Mouse (Mus musculus): ENCODE results near the gene Gm26992. TPM values are rescaled to one million over a fixed set of nuclear protein-coding genes. Genes with fewer than 3 reads are reported as not detected.

Gm26992 gene
- polyA plus RNA-seq, 1 experiment from 2014 or later = not detected

DNA sequence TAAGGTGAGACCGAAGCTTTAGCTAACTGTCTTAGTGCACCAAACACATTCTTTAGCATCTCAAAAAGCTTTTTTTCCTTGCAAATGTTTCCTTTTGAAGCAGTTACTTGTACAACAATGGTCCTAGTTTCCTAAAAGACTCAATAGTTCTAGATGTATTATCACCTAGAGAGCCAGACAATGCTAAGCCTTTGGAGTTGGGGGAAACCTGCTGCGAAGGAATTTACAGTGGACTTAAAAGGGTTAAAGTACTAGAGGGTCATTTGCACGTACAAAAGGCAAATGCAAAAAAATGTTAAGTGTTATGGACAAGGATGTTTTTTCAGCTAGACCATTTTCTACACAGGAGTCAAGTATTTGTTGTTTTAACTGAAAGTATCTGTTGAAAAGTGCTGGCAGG lies 50.5 kb downstream of the Gm26992 start:
- Histone ChIP-seq H3K9me3 (ENCODE audit: control insufficient read depth, low read length) (no peaks in the 10 kb centered on the region), H3K9ac (replicated peaks; ENCODE audit: low read length) (no peak overlapping the region), H3K27ac (replicated peaks; ENCODE audit: low read depth, low read length) (no peak overlapping the region), H3K36me3 (ENCODE audit: control insufficient read depth, insufficient read depth, low read length) (0 out of 2 replicates have a peak, but pooled peaks cover 3% of the 10 kb centered on the region), H3K4me3 (replicated peaks; ENCODE audit: low read depth, low read length) (no peak overlapping the region), H3K4me1 (ENCODE audit: control insufficient read depth, insufficient read depth, low read length) (no peaks in the 10 kb centered on the region), H3K27me3 (ENCODE audit: control insufficient read depth, insufficient read depth, low read length) (no peaks in the 10 kb centered on the region), H3K4me2 (ENCODE audit: low read length) (no peak overlapping the region)
- ATAC-seq (ENCODE audit: low FRiP score, low TSS enrichment) (no peak), DNase-seq (no peak)
- WGBS = 77% methylated on average over 3 of the region's 3 CpGs

GRCm38 (mm10) chrX:103477507-103477906 lies 55.7 kb downstream of the Gm26992 start:
- no peak for ATAC-seq (ENCODE audit: low FRiP score, low TSS enrichment)

GRCm38 (mm10) chrX:103481243-103482096 lies 59.7 kb downstream of the Gm26992 start:
- Histone ChIP-seq H3K4me3 (replicated peaks; ENCODE audit: low read depth, low read length) (peak overlapping the region; percentile 39), H3K9ac (replicated peaks; ENCODE audit: low read length) (peak overlapping the region; percentile 48; the same call in 1 of the 2 replicates), H3K4me2 (ENCODE audit: low read length) (peak overlapping the region; percentile 41), H3K27ac (replicated peaks; ENCODE audit: low read depth, low read length) (peak overlapping the region; percentile 78), H3K4me1 (ENCODE audit: control insufficient read depth, insufficient read depth, low read length) (no peaks in the 10 kb centered on the region), H3K36me3 (ENCODE audit: control insufficient read depth, insufficient read depth, low read length) (no peaks in the 10 kb centered on the region), H3K9me3 (ENCODE audit: control insufficient read depth, low read length) (no peaks in the 10 kb centered on the region), H3K27me3 (ENCODE audit: control insufficient read depth, insufficient read depth, low read length) (no peaks in the 10 kb centered on the region)
- ATAC-seq (ENCODE audit: low FRiP score, low TSS enrichment) (peak; percentile 78; the same call in 1 of the 2 replicates), DNase-seq (peak; percentile 70)
- WGBS = 61% methylated on average over 32 of the region's 32 CpGs

More at GRCm38 (mm10) chrX:103477507-103477906, 55.7 kb downstream of the Gm26992 start:
- H3K4me1 ChIP-seq (ENCODE audit: control insufficient read depth, insufficient read depth, low read length) = no peaks in the 10 kb centered on the region
- DNase-seq = peak; percentile 81
- no peak overlapping the region for H3K4me2 ChIP-seq (ENCODE audit: low read length)
- no peaks in the 10 kb centered on the region for H3K36me3 ChIP-seq (ENCODE audit: control insufficient read depth, insufficient read depth, low read length)
- H3K9me3 ChIP-seq (ENCODE audit: control insufficient read depth, low read length) = no peaks in the 10 kb centered on the region
- 8% methylated on average over 3 of the region's 3 CpGs for WGBS
- no peak overlapping the region for H3K4me3 ChIP-seq (replicated peaks; ENCODE audit: low read depth, low read length)
- no peak overlapping the region for H3K27ac ChIP-seq (replicated peaks; ENCODE audit: low read depth, low read length)
- no peaks in the 10 kb centered on the region for H3K27me3 ChIP-seq (ENCODE audit: control insufficient read depth, insufficient read depth, low read length)
- no peak overlapping the region for H3K9ac ChIP-seq (replicated peaks; ENCODE audit: low read length)

GRCm38 (mm10) chrX:103482097-103482451 lies 60.3 kb downstream of the Gm26992 start:
- DNase-seq = no peak
- WGBS = 67% methylated on average over 24 of the region's 24 CpGs

DNA sequence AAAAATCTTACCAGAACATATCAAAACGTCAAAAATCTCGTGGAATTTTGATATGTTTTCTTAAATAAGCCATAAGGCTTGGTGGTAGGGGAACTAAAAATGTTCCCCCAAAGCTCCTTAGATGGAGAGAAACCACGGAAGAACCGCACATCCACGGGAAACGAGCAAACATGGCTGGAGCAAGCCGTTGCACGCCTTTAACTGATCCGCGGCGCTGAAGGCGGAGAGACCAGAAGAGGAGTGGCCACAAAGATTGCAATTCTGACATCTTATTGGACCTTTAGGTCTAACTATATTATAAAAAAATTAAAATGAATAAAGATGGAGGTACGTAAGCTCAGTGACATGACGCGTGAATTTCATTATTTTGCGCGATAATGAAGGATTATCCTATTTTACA lies 61.2 kb downstream of the Gm26992 start:
- 68% methylated on average over 17 of the region's 17 CpGs for WGBS
- Histone ChIP-seq H3K36me3 (ENCODE audit: control insufficient read depth, insufficient read depth, low read length) (no peaks in the 10 kb centered on the region), H3K9ac (replicated peaks; ENCODE audit: low read length) (no peak overlapping the region), H3K4me3 (replicated peaks; ENCODE audit: low read depth, low read length) (peak overlapping the region; percentile 39), H3K27ac (replicated peaks; ENCODE audit: low read depth, low read length) (no peak overlapping the region), H3K9me3 (ENCODE audit: control insufficient read depth, low read length) (no peaks in the 10 kb centered on the region), H3K4me2 (ENCODE audit: low read length) (peak overlapping the region; percentile 47), H3K27me3 (ENCODE audit: control insufficient read depth, insufficient read depth, low read length) (no peaks in the 10 kb centered on the region), H3K4me1 (ENCODE audit: control insufficient read depth, insufficient read depth, low read length) (no peaks in the 10 kb centered on the region)
- DNase-seq = peak; percentile 64
- no peak for ATAC-seq (ENCODE audit: low FRiP score, low TSS enrichment)

More at GRCm38 (mm10) chrX:103482097-103482451, 60.3 kb downstream of the Gm26992 start:
- Histone ChIP-seq H3K27me3 (ENCODE audit: control insufficient read depth, insufficient read depth, low read length) (no peaks in the 10 kb centered on the region), H3K4me3 (replicated peaks; ENCODE audit: low read depth, low read length) (peak overlapping the region; percentile 39), H3K4me1 (ENCODE audit: control insufficient read depth, insufficient read depth, low read length) (no peaks in the 10 kb centered on the region), H3K27ac (replicated peaks; ENCODE audit: low read depth, low read length) (peak overlapping the region; percentile 78), H3K9ac (replicated peaks; ENCODE audit: low read length) (peak overlapping the region; percentile 48; the same call in 1 of the 2 replicates), H3K4me2 (ENCODE audit: low read length) (peak overlapping the region; percentile 41), H3K36me3 (ENCODE audit: control insufficient read depth, insufficient read depth, low read length) (no peaks in the 10 kb centered on the region), H3K9me3 (ENCODE audit: control insufficient read depth, low read length) (no peaks in the 10 kb centered on the region)
- ATAC-seq (ENCODE audit: low FRiP score, low TSS enrichment) = no peak

DNA sequence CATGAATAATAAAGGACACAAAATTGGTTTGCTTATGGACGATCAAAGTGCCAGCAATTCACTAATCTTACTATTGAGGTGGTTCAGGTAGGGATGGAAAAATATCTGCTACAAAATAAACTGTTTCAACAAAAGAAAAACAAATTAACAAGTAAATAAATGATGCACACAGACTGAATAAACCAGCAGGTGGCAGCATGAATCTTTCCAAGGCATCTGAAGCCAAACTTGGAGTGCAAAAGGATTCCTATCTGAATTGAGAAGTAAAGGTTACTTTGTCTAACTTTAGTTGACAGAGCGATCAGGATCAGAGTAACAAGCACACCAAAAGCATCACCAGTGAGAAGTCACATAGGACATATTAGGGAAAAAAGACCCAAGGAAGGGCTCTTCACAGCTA lies 62.2 kb downstream of the Gm26992 start:
- Histone ChIP-seq H3K27me3 (ENCODE audit: control insufficient read depth, insufficient read depth, low read length) (no peaks in the 10 kb centered on the region), H3K9ac (replicated peaks; ENCODE audit: low read length) (no peak overlapping the region), H3K4me3 (replicated peaks; ENCODE audit: low read depth, low read length) (no peak overlapping the region), H3K36me3 (ENCODE audit: control insufficient read depth, insufficient read depth, low read length) (no peaks in the 10 kb centered on the region), H3K4me2 (ENCODE audit: low read length) (peak overlapping the region; percentile 47), H3K27ac (replicated peaks; ENCODE audit: low read depth, low read length) (no peak overlapping the region), H3K9me3 (ENCODE audit: control insufficient read depth, low read length) (no peaks in the 10 kb centered on the region), H3K4me1 (ENCODE audit: control insufficient read depth, insufficient read depth, low read length) (no peaks in the 10 kb centered on the region)
- 21% methylated on average over 2 of the region's 2 CpGs for WGBS
- peak; percentile 86 for DNase-seq
- no peak for ATAC-seq (ENCODE audit: low FRiP score, low TSS enrichment)

- Histone ChIP-seq H3K27me3 (ENCODE audit: control insufficient read depth, insufficient read depth, low read length) (no peaks in the 10 kb centered on the region), H3K4me1 (ENCODE audit: control insufficient read depth, insufficient read depth, low read length) (peaks cover 5% of the 10 kb centered on the region; the same call in 1 of the 2 replicates), H3K9me3 (ENCODE audit: control insufficient read depth, low read length) (no peaks in the 10 kb centered on the region), H3K27ac (replicated peaks; ENCODE audit: low read depth, low read length) (no peak overlapping the region), H3K36me3 (ENCODE audit: control insufficient read depth, insufficient read depth, low read length) (no peaks in the 10 kb centered on the region), H3K4me3 (replicated peaks; ENCODE audit: low read depth, low read length) (no peak overlapping the region), H3K9ac (replicated peaks; ENCODE audit: low read length) (no peak overlapping the region), H3K4me2 (ENCODE audit: low read length) (no peak overlapping the region)
- DNase-seq (no peak), ATAC-seq (ENCODE audit: low FRiP score, low TSS enrichment) (no peak)
- 93% methylated on average over 2 of the region's 2 CpGs for WGBS
These were observed 69.0 kb downstream of the Gm26992 start for GRCm38 (mm10) chrX:103490853-103491252.

DNA sequence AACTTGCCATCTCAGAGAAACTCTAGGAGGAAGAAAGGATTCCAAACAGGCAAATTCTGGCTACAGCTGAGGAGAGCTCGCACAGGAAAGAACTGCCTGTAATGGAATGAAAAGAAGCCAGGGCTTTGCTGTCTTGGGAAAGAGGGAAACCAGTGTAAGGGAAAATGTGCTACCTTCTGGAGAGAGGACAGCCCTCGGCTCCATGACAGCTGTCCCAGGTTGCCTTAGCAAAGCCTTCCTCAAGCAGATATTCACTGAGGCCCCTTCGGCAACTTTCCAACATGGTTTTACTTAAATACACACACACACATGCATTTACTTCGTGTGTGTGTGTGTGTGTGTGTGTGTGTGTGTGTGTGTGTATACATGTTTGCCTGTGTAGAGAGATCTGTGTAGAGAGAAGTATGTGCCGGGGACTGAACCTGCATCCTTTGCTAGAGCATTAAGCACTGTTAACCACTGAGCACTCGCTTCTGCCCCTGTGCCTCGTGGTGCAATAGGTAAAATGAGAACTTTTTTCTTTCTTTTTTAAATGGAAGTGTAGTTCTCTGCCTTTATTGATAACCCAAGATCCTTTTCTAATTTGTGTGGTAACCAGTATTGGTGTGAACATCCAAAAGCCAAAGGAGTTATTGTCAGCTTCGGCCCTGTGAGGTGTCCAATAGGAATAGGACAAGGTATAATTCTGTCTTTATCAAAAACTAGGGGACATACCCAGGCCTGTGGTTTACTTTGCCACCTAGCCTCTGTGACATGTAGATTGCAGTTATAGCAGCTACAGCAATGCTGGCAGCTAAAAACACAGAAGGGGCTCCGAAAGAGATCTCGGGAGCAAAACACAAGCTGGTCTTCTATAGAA lies 70.8 kb downstream of the Gm26992 start:
- H3K9me3 ChIP-seq (ENCODE audit: control insufficient read depth, low read length) = no peaks in the 10 kb centered on the region
- ATAC-seq (ENCODE audit: low FRiP score, low TSS enrichment) (peak; percentile 26; the same call in 1 of the 2 replicates), DNase-seq (peak; percentile 23)
- H3K36me3 ChIP-seq (ENCODE audit: control insufficient read depth, insufficient read depth, low read length) = no peaks in the 10 kb centered on the region
- H3K27me3 ChIP-seq (ENCODE audit: control insufficient read depth, insufficient read depth, low read length) = no peaks in the 10 kb centered on the region
- peaks cover 5% of the 10 kb centered on the region; the same call in 1 of the 2 replicates for H3K4me1 ChIP-seq (ENCODE audit: control insufficient read depth, insufficient read depth, low read length)
- WGBS = 36% methylated on average over 10 of the region's 10 CpGs
- H3K9ac ChIP-seq (replicated peaks; ENCODE audit: low read length) = peak overlapping the region; percentile 83; the same call in 1 of the 2 replicates
- peak overlapping the region; percentile 50 for H3K4me3 ChIP-seq (replicated peaks; ENCODE audit: low read depth, low read length)
- H3K27ac ChIP-seq (replicated peaks; ENCODE audit: low read depth, low read length) = peak overlapping the region; percentile 97
- H3K4me2 ChIP-seq (ENCODE audit: low read length) = peak overlapping the region; percentile 58
